Mouse (Mus musculus): ENCODE measurements around the gene Polr3h. TPM values are rescaled to one million over a fixed set of nuclear protein-coding genes. Genes with fewer than 3 reads are reported as not detected.
A peak's percentile ranks its signal among the peaks of the same experiment; 100 is the strongest.

Polr3h gene
- polyA plus RNA-seq, 1 experiment: 5.2 TPM

DNA sequence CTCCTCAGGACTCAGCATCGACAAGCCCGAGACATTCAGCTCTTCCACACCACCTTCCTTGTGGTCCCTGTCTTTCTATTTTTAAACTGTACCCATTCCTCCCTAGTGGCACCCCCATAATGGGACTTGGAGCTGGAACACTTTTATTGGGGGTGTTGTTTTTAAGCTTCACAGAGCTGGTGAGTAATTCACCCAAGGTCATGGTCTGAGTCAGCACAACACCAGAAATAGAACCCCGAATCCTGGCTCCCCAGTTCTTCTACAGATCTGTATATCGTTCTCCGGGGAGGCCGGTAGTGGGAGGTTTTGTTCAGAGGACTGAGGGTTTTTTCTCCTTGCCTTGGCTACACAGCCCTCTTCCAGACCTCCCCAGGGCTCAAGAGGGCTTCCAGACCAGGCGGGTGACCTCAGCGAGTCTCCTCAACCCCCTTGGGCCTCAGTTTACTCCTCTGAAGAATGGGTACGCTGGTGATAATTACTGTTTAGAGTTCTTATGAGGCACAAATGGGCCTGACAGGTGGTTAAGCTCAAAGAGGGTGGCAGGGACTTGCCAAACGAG lies 13.2 kb upstream of the Polr3h start:
- no peak for TF ChIP-seq CTCF (IDR thresholded peaks at IDR 0.05; ENCODE audit: extremely low read depth, insufficient read length, insufficient replicate concordance, low read depth, low read length)
- no peak for TF ChIP-seq POLR2A (IDR thresholded peaks at IDR 0.05; ENCODE audit: low read depth, low read length)
- no peak overlapping the region for H3K4me3 ChIP-seq (ENCODE audit: low read depth, low read length)
- H3K27me3 ChIP-seq (ENCODE audit: control insufficient read depth, insufficient read depth, low read length): peaks cover 5% of the 10 kb centered on the region
- H3K36me3 ChIP-seq (ENCODE audit: control insufficient read depth, insufficient read depth, low read length): no peaks in the 10 kb centered on the region
- WGBS: 80% methylated on average over 10 of the region's 10 CpGs
- no peak overlapping the region for H3K27ac ChIP-seq (ENCODE audit: insufficient read depth, low read depth, low read length)
- no peaks in the 10 kb centered on the region for H3K4me1 ChIP-seq (ENCODE audit: control insufficient read depth, insufficient read depth, insufficient read length, low read length)

GRCm38 (mm10) chr15:81938246-81938645 lies 12.2 kb upstream of the Polr3h start:
- 43% methylated on average over 2 of the region's 2 CpGs for WGBS
- peaks cover 5% of the 10 kb centered on the region for H3K27me3 ChIP-seq (ENCODE audit: control insufficient read depth, insufficient read depth, low read length)
- TF ChIP-seq POLR2A (IDR thresholded peaks at IDR 0.05; ENCODE audit: low read depth, low read length) (no peak), CTCF (IDR thresholded peaks at IDR 0.05; ENCODE audit: extremely low read depth, insufficient read length, insufficient replicate concordance, low read depth, low read length) (peak; percentile 53; the same call in 1 of the 2 replicates)

DNA sequence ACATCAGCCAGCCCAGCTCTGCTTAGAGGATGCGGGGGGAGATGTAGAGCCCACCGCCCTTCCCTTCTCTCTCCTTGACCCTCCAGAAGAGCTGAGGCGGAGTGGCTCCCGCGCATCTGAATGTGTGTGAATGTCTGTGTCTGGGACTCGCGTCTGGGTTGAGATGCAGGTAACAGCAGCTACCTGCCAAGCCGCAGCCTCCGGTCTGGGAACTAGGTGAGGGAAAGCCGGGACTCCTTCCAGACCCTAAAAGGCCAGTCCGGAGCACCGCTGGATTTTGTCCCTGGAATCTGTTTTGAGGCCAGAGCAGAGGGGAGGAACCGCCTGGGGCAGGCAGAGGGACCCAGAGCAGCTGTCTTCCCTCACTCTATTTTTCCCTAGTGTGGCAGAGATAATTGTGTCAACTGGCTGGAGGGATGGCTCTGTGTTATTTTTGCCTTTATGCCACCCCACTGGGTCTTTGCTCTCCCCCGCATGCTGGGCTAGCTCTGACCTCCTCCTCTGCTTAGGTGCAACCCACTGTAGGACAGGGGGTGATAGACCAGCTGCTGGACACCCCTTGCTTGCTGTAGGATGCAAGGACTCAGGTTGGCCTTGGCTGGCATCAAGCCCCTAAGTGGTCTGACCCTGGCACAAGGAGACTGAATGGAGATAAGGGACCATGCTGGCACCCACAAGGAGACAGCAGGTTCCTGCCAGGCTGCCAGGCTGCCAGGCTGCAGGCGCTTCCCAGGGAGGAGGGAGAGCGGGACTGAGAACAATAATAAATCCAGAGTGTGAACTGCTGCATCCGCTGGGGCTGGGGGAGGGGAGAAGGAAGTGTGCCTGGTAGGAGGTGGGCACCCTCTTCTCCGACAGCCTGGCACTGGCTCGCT lies 11.3 kb upstream of the Polr3h start:
- peaks cover 9% of the 10 kb centered on the region for H3K27me3 ChIP-seq (ENCODE audit: control insufficient read depth, insufficient read depth, low read length)
- no peaks in the 10 kb centered on the region; the same call in 1 of the 2 replicates for H3K4me1 ChIP-seq (ENCODE audit: control insufficient read depth, insufficient read depth, insufficient read length, low read length)
- no peak overlapping the region for H3K27ac ChIP-seq (ENCODE audit: insufficient read depth, low read depth, low read length)
- H3K4me3 ChIP-seq (ENCODE audit: low read depth, low read length): peak overlapping the region; percentile 43
- TF ChIP-seq CTCF (IDR thresholded peaks at IDR 0.05; ENCODE audit: extremely low read depth, insufficient read length, insufficient replicate concordance, low read depth, low read length) (no peak), POLR2A (IDR thresholded peaks at IDR 0.05; ENCODE audit: low read depth, low read length) (no peak)
- WGBS: 19% methylated on average over 19 of the region's 19 CpGs
- no peaks in the 10 kb centered on the region for H3K36me3 ChIP-seq (ENCODE audit: control insufficient read depth, insufficient read depth, low read length)

More at GRCm38 (mm10) chr15:81938246-81938645, 12.2 kb upstream of the Polr3h start:
- Histone ChIP-seq H3K27ac (ENCODE audit: insufficient read depth, low read depth, low read length) (no peak overlapping the region), H3K4me1 (ENCODE audit: control insufficient read depth, insufficient read depth, insufficient read length, low read length) (no peaks in the 10 kb centered on the region), H3K36me3 (ENCODE audit: control insufficient read depth, insufficient read depth, low read length) (no peaks in the 10 kb centered on the region), H3K4me3 (ENCODE audit: low read depth, low read length) (no peak overlapping the region)

DNA sequence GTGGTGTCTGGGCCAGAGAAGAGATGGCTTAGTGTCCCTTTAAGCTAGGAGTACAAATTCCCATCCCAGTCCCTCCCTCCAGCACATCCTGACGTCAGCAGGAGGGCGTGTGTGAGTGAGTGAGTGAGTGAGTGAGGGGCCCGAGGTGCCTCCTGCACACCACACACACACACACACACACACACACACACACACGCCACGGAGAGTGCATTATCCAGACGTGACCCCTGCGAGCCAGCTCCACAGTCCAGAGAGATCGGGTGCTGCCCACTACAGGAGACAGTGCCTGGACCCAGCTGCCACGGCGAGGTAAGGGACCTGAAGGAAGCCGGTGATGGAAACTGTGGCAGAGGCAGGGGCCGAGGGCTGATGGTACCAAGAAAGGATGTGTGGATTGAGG lies 10.6 kb upstream of the Polr3h start, which contains the start of gene Csdc2:
TSS of gene Csdc2 (plus strand) at position 81 of the 400 bp plus-strand sequence.
- Histone ChIP-seq H3K4me1 (ENCODE audit: control insufficient read depth, insufficient read depth, insufficient read length, low read length) (no peaks in the 10 kb centered on the region; the same call in 1 of the 2 replicates), H3K36me3 (ENCODE audit: control insufficient read depth, insufficient read depth, low read length) (no peaks in the 10 kb centered on the region), H3K27ac (ENCODE audit: insufficient read depth, low read depth, low read length) (no peak within 1 kb of the TSS), H3K4me3 (ENCODE audit: low read depth, low read length) (peak within 1 kb of the TSS; percentile 43), H3K27me3 (ENCODE audit: control insufficient read depth, insufficient read depth, low read length) (peaks cover 9% of the 10 kb centered on the region)
- WGBS: 6% methylated on average over 12 of the region's 12 CpGs
- TF ChIP-seq POLR2A (IDR thresholded peaks at IDR 0.05; ENCODE audit: low read depth, low read length): no peak
- no peak for TF ChIP-seq CTCF (IDR thresholded peaks at IDR 0.05; ENCODE audit: extremely low read depth, insufficient read length, insufficient replicate concordance, low read depth, low read length)

- H3K36me3 ChIP-seq (ENCODE audit: control insufficient read depth, insufficient read depth, low read length): no peaks in the 10 kb centered on the region
- H3K27ac ChIP-seq (ENCODE audit: insufficient read depth, low read depth, low read length): no peak overlapping the region
- peak overlapping the region; percentile 43; the same call in 1 of the 2 replicates for H3K4me3 ChIP-seq (ENCODE audit: low read depth, low read length)
- peaks cover 9% of the 10 kb centered on the region for H3K27me3 ChIP-seq (ENCODE audit: control insufficient read depth, insufficient read depth, low read length)
- H3K4me1 ChIP-seq (ENCODE audit: control insufficient read depth, insufficient read depth, insufficient read length, low read length): no peaks in the 10 kb centered on the region; the same call in 1 of the 2 replicates
- TF ChIP-seq CTCF (IDR thresholded peaks at IDR 0.05; ENCODE audit: extremely low read depth, insufficient read length, insufficient replicate concordance, low read depth, low read length) (no peak), POLR2A (IDR thresholded peaks at IDR 0.05; ENCODE audit: low read depth, low read length) (no peak)
- WGBS: 59% methylated on average over 7 of the region's 7 CpGs
Observed at GRCm38 (mm10) chr15:81935869-81936637, 10.0 kb upstream of the Polr3h start.

- 79% methylated on average over 1 of the region's 1 CpGs for WGBS
Observed at GRCm38 (mm10) chr15:81933986-81934385, 7.9 kb upstream of the Polr3h start.

More at GRCm38 (mm10) chr15:81933986-81934385, 7.9 kb upstream of the Polr3h start:
- H3K27ac ChIP-seq (ENCODE audit: insufficient read depth, low read depth, low read length): peak overlapping the region; percentile 39; the same call in 1 of the 2 replicates
- TF ChIP-seq CTCF (IDR thresholded peaks at IDR 0.05; ENCODE audit: extremely low read depth, insufficient read length, insufficient replicate concordance, low read depth, low read length) (no peak), POLR2A (IDR thresholded peaks at IDR 0.05; ENCODE audit: low read depth, low read length) (no peak)
- H3K36me3 ChIP-seq (ENCODE audit: control insufficient read depth, insufficient read depth, low read length): no peaks in the 10 kb centered on the region
- H3K4me1 ChIP-seq (ENCODE audit: control insufficient read depth, insufficient read depth, insufficient read length, low read length): no peaks in the 10 kb centered on the region; the same call in 1 of the 2 replicates
- no peak overlapping the region for H3K4me3 ChIP-seq (ENCODE audit: low read depth, low read length)
- H3K27me3 ChIP-seq (ENCODE audit: control insufficient read depth, insufficient read depth, low read length): peaks cover 9% of the 10 kb centered on the region
